Mouse (Mus musculus): ENCODE measurements at regions not wholly inside any gene's neighbourhood (a gene's known extent, or its start where the extent isn't known, plus 50 kb on each side); places are given as distances from the start of the nearest gene placed in this dataset.

DNA sequence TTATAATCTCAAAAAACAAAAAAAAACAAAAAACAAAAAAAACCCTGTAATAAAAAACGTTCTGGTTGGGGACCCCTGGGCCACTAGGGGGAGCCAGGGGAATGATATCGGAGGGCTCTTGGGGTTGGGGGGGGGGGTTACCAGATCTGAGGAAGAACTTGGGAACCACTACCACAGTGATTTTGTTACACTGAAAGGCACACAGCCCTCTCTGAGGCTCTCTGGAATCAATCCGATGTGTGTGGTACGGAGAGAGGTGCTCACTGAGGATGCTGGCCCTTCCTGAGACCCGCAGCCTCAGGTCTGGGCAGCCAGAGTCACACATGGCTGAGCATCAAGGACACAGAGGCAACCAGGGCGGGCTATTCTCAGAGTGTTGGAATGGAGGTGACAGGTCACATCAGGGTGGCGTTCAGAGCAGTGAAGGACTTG is 89.9 kb upstream of the Pabpc6 start:
- ATAC-seq (ENCODE audit: extremely low read depth, insufficient number of reproducible peaks, low FRiP score, low TSS enrichment) = no peak
- Histone ChIP-seq H3K4me2 (peak overlapping the region; percentile 39), H3K27ac (replicated peaks) (peak overlapping the region; percentile 75), H3K9ac (no peak overlapping the region), H3K4me3 (no peak overlapping the region), H3K36me3 (no peaks in the 10 kb centered on the region), H3K27me3 (replicated peaks) (no peaks in the 10 kb centered on the region), H3K4me1 (peaks cover 42% of the 10 kb centered on the region), H3K9me3 (no peaks in the 10 kb centered on the region)
- 37% methylated on average over 7 of the region's 7 CpGs for WGBS

DNA sequence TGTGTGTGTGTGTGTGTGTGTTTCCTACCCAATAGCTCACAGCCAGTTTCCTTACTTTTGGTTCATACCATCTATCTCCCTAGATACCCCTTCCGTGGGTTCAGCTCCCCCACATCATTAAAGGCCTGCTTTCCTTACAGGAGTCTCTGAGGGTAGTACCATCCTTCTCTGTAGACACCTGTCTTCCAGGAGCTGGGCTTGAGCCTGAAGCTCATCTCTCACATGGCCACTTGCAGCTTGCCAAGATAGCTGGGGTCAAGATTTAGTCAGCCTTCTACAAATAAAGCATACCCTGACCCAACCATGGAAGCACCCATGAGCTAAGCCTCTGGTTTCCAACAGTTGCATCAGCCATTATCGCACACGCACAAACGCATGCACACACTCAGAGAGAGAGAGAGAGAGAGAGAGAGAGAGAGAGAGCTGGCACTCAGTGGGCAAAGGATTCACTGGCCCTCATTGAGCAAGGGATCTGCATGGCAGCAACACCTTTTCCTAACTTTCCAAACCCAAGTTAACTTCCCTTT is 88.3 kb upstream of the Pabpc6 start:
- Histone ChIP-seq H3K27ac (replicated peaks) (no peak overlapping the region), H3K27me3 (replicated peaks) (no peaks in the 10 kb centered on the region), H3K9me3 (no peaks in the 10 kb centered on the region), H3K4me3 (no peak overlapping the region), H3K4me2 (no peak overlapping the region), H3K36me3 (no peaks in the 10 kb centered on the region), H3K9ac (no peak overlapping the region), H3K4me1 (peaks cover 27% of the 10 kb centered on the region)
- WGBS = 89% methylated on average over 4 of the region's 4 CpGs
- ATAC-seq (ENCODE audit: extremely low read depth, insufficient number of reproducible peaks, low FRiP score, low TSS enrichment) = no peak

DNA sequence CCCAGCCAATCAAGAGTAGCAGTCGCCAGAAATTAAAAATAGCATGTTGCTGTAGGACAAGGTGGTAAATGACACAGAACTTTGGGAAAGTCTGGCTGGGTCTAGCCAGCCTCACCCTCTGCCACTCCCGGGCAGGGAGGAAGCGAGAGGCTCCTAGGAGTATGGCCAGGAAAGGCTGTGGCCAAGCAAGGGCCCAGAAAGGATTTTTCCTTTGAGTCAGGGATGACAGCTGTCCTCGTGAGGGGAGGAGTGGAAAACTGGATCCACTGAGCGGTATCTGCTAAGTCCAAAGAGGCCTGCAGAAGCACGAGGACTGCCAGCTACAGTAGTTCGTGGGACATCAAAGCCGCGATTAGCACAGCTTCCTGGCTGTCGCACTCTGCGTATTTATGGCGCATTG is 87.2 kb upstream of the Pabpc6 start:
- Histone ChIP-seq H3K9ac (no peak overlapping the region), H3K9me3 (no peaks in the 10 kb centered on the region), H3K4me3 (no peak overlapping the region), H3K4me1 (peaks cover 30% of the 10 kb centered on the region), H3K36me3 (no peaks in the 10 kb centered on the region), H3K27me3 (replicated peaks) (no peaks in the 10 kb centered on the region), H3K27ac (replicated peaks) (no peak overlapping the region), H3K4me2 (no peak overlapping the region)
- 57% methylated on average over 12 of the region's 12 CpGs for WGBS
- ATAC-seq (ENCODE audit: extremely low read depth, insufficient number of reproducible peaks, low FRiP score, low TSS enrichment) = no peak

DNA sequence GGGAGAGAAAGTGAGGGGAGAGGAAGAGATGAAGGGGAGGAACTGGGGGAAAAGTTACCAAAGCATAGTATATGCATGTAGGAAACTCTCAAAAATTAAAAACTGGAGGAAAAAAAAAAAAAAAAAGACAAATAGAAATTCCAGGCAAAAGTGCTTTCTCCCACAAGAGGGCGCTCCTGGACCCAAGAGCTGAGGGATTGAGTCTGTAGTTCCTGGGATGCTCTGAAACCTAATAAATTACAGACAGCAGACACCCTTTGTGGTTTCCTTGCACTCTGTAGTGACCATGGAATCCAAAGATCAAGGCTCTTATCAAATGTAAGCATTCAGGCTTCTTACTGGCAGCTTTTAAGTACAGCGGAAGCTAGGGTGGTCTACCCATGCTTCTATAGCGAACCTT is 86.7 kb upstream of the Pabpc6 start:
- Histone ChIP-seq H3K27ac (replicated peaks) (no peak overlapping the region), H3K9me3 (no peaks in the 10 kb centered on the region), H3K4me1 (peaks cover 30% of the 10 kb centered on the region), H3K36me3 (no peaks in the 10 kb centered on the region), H3K4me2 (no peak overlapping the region), H3K9ac (no peak overlapping the region), H3K27me3 (replicated peaks) (no peaks in the 10 kb centered on the region), H3K4me3 (no peak overlapping the region)
- 57% methylated on average over 3 of the region's 3 CpGs for WGBS
- no peak for ATAC-seq (ENCODE audit: extremely low read depth, insufficient number of reproducible peaks, low FRiP score, low TSS enrichment)

DNA sequence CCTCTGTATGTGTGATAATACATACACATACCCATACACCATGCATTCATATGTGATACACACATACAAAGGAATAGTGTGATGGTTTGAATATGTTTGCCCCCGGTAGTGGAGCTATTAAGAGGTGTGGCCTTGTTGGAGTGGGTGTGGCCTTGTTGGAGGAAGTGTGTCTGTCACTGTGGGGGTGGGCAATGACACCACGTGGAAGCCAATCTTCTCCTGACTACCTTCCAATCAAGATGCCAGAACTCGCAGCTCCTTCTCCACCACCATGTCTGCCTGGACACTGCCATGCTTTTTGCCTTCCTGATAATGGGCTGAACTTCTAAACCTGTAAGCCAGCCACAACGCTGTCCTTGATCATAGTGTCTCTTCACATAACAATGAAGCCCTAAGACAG is 86.1 kb upstream of the Pabpc6 start:
- Histone ChIP-seq H3K9ac (no peak overlapping the region), H3K9me3 (no peaks in the 10 kb centered on the region), H3K27me3 (replicated peaks) (no peaks in the 10 kb centered on the region), H3K36me3 (no peaks in the 10 kb centered on the region), H3K27ac (replicated peaks) (no peak overlapping the region), H3K4me1 (peaks cover 26% of the 10 kb centered on the region), H3K4me3 (no peak overlapping the region), H3K4me2 (no peak overlapping the region)
- ATAC-seq (ENCODE audit: extremely low read depth, insufficient number of reproducible peaks, low FRiP score, low TSS enrichment) = no peak
- 62% methylated on average over 4 of the region's 4 CpGs for WGBS

DNA sequence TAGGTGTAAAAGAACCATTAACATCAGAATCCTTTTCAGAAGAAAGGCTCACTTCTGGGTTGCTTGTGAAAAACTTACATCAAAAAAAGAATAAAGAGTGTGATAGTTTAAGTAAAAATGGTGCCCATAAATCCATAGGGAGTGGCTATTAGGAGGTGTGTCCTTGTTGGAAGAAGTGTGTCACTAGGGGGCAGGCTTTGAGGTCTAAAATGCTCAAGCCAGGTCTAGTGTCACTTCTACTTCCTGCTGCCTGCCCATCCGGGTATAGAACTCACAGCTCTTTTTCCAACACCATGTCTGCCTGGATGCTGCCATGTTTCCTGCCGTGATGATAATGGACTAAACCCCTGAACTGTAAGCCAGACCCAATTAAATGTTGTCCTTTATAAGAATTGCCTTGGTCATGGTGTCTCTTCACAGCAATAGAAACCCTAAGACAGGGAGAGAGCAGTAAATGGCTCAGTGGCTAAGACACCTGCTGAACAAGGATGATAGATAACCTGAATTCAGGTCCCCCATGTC is 85.4 kb upstream of the Pabpc6 start:
- no peak overlapping the region for H3K4me3 ChIP-seq
- H3K4me1 ChIP-seq = peaks cover 20% of the 10 kb centered on the region
- ATAC-seq (ENCODE audit: extremely low read depth, insufficient number of reproducible peaks, low FRiP score, low TSS enrichment) = no peak
- no peaks in the 10 kb centered on the region for H3K36me3 ChIP-seq
- no peak overlapping the region for H3K9ac ChIP-seq
- H3K4me2 ChIP-seq = no peak overlapping the region
- H3K9me3 ChIP-seq = no peaks in the 10 kb centered on the region
- WGBS = 70% methylated on average over 2 of the region's 2 CpGs
- no peak overlapping the region for H3K27ac ChIP-seq (replicated peaks)
- H3K27me3 ChIP-seq (replicated peaks) = no peaks in the 10 kb centered on the region

DNA sequence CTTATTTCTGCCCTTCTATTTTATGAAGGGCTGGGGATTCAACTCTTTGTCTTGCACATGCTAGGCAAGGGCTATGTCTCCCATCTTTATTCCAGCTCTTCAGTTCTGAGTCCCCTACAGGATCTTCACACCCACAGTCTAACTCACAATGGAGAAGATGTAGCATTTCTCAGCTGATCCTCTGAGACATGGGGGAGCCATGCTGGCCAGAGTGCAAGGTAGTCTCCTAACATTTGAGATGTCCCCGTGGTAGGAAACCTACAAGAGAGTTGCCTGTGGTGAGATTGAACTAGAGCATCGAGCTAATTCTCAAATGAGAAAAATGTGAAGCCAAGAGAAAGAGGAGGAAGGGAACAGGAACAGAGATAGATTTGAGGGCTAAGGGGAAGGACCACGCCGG is 83.3 kb upstream of the Pabpc6 start:
- Histone ChIP-seq H3K27ac (replicated peaks) (no peak overlapping the region), H3K9me3 (no peaks in the 10 kb centered on the region), H3K36me3 (no peaks in the 10 kb centered on the region), H3K9ac (no peak overlapping the region), H3K4me1 (peaks cover 13% of the 10 kb centered on the region), H3K4me3 (no peak overlapping the region), H3K27me3 (replicated peaks) (no peaks in the 10 kb centered on the region), H3K4me2 (no peak overlapping the region)
- no peak for ATAC-seq (ENCODE audit: extremely low read depth, insufficient number of reproducible peaks, low FRiP score, low TSS enrichment)
- WGBS = 73% methylated on average over 4 of the region's 4 CpGs

DNA sequence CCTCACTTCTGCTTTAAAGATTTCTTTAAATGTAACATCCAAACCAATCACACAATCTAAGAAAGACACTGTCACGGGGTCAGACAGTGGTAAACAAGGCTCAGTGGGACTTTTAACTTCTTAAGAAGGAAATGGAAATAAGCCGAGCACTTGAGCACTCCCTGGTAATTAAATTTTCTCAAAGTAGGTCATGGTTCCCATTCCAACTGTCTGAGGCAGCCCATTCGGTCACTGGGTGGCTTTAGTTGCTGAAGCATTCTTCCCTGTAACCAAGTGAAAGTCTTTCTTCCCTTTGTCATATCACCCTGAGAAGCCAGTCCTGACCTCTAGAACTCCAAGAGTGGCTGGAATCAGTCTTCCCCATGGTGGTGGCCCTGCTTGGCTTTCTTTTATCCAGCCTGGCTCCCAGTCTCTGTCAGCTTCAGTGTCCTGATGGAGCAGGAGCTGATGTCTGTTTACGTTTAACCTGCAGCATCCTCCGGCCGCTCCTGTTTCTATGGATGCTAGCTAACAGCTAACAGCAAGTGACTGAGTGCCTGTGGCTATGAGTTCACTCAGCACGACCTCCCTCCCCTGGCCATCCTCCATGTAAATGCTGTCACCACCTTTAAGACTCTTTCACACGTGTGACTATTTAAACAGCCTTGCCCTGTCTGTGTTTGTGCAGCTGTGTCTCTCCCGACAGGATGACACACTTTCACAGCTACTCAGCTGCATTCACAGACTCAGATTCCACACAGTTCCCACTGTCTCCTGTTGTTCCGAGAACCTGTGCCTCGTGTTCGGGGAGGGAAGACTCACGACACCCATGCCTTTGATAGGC is 82.0 kb upstream of the Pabpc6 start:
- H3K27ac ChIP-seq (replicated peaks) = no peak overlapping the region
- no peak overlapping the region for H3K4me2 ChIP-seq
- peaks cover 7% of the 10 kb centered on the region for H3K4me1 ChIP-seq
- no peak overlapping the region for H3K4me3 ChIP-seq
- no peak for ATAC-seq (ENCODE audit: extremely low read depth, insufficient number of reproducible peaks, low FRiP score, low TSS enrichment)
- H3K36me3 ChIP-seq = no peaks in the 10 kb centered on the region
- no peaks in the 10 kb centered on the region for H3K27me3 ChIP-seq (replicated peaks)
- H3K9me3 ChIP-seq = no peaks in the 10 kb centered on the region
- H3K9ac ChIP-seq = no peak overlapping the region
- WGBS = 49% methylated on average over 13 of the region's 13 CpGs

DNA sequence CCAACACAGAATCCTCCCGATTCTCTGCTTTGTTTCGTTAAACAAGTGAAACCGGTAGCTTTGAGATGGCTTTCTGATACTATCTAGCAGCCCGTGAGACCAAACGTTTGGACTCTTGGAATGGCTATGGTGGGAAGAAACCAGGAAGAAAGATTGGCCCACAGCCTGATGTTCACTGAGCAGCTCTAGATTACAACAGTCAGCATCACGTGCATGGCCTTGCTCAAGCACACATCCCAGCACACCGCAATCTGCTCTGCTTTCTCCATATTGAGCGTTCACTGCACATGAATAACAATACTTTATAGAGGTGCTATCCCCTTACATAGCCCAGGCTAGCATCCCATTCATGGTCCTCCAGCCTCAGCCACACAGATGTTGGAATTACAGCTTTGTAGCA is 80.5 kb upstream of the Pabpc6 start:
- no peaks in the 10 kb centered on the region for H3K27me3 ChIP-seq (replicated peaks)
- no peak overlapping the region for H3K4me2 ChIP-seq
- no peak overlapping the region for H3K9ac ChIP-seq
- WGBS = 79% methylated on average over 8 of the region's 8 CpGs
- H3K36me3 ChIP-seq = no peaks in the 10 kb centered on the region
- H3K4me1 ChIP-seq = peaks cover 4% of the 10 kb centered on the region; the same call in 1 of the 2 replicates
- no peak overlapping the region for H3K27ac ChIP-seq (replicated peaks)
- H3K9me3 ChIP-seq = no peaks in the 10 kb centered on the region
- ATAC-seq (ENCODE audit: extremely low read depth, insufficient number of reproducible peaks, low FRiP score, low TSS enrichment) = no peak
- H3K4me3 ChIP-seq = no peak overlapping the region

DNA sequence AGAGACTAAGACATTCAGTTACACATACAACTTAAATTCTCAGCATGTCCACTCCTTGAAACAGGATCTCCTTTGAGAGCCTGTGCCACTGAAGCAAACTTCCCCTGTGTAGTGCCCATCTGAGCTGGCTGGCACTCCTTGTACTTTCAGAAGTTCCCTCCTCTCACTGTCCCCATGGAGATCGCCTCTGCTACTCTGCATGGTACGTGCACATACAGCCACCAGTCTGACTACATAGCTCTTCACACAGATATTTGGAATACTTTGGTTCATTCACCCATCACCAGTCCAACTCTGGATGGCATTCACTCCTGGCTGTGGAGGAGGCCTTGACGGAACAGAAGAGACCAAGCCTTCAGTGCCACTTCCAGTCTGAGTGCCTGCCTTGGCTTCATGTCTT is 79.8 kb upstream of the Pabpc6 start:
- Histone ChIP-seq H3K9me3 (no peaks in the 10 kb centered on the region), H3K4me1 (peaks cover 4% of the 10 kb centered on the region; the same call in 1 of the 2 replicates), H3K27me3 (replicated peaks) (no peaks in the 10 kb centered on the region), H3K9ac (no peak overlapping the region), H3K4me3 (no peak overlapping the region), H3K27ac (replicated peaks) (no peak overlapping the region), H3K4me2 (no peak overlapping the region), H3K36me3 (no peaks in the 10 kb centered on the region)
- 85% methylated on average over 3 of the region's 3 CpGs for WGBS
- no peak for ATAC-seq (ENCODE audit: extremely low read depth, insufficient number of reproducible peaks, low FRiP score, low TSS enrichment)

DNA sequence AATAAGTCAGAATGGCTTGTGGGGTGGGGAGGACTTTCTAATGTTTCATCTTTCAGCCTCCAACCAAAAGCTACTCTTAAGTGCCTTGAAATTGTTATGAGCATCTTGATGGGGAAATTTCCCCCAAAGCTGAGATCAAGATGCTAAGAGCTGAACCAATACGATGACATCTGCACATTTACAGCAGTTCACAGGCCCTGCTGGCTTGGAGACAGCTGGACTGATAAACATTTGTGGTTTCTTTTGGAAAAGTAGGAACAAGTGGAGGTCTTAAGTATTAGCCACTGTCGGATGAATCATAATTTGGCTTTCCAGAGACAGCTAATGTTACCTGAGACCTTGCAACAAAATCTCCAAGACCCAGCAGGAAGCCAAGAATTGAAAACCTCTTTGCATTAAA is 78.4 kb upstream of the Pabpc6 start:
- no peaks in the 10 kb centered on the region for H3K9me3 ChIP-seq
- H3K4me3 ChIP-seq = no peak overlapping the region
- ATAC-seq (ENCODE audit: extremely low read depth, insufficient number of reproducible peaks, low FRiP score, low TSS enrichment) = no peak
- no peak overlapping the region for H3K9ac ChIP-seq
- no peak overlapping the region for H3K4me2 ChIP-seq
- H3K27ac ChIP-seq (replicated peaks) = no peak overlapping the region
- no peaks in the 10 kb centered on the region for H3K27me3 ChIP-seq (replicated peaks)
- H3K36me3 ChIP-seq = no peaks in the 10 kb centered on the region
- peaks cover 4% of the 10 kb centered on the region; the same call in 1 of the 2 replicates for H3K4me1 ChIP-seq
- WGBS = 78% methylated on average over 2 of the region's 2 CpGs

DNA sequence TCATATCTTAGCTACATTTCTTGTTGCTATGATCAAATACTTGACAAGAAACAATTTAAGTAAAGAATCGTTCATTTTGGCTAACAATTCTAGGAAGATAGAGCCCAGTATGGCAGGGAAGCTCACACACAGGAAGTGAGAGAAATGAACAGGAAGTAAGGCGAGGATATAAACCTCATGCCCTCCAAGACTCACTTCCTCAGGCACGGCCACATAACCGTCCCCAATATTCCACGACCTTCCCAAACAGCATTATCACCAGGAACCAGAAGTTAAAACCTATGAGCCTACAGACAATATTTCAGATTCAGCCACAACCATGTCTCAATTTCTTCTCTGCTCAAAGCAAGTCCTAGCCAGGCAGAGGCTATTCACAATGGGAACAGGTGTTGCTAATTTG is 73.8 kb upstream of the Pabpc6 start:
- no peak for ATAC-seq (ENCODE audit: extremely low read depth, insufficient number of reproducible peaks, low FRiP score, low TSS enrichment)
- H3K4me2 ChIP-seq = no peak overlapping the region

More for the DNA sequence above, 73.8 kb upstream of the Pabpc6 start:
- H3K36me3 ChIP-seq = no peaks in the 10 kb centered on the region
- H3K9me3 ChIP-seq = no peaks in the 10 kb centered on the region
- no peaks in the 10 kb centered on the region for H3K4me1 ChIP-seq
- 64% methylated on average over 5 of the region's 5 CpGs for WGBS
- no peak overlapping the region for H3K4me3 ChIP-seq
- H3K27ac ChIP-seq (replicated peaks) = no peak overlapping the region
- H3K27me3 ChIP-seq (replicated peaks) = no peaks in the 10 kb centered on the region
- no peak overlapping the region for H3K9ac ChIP-seq
